8 mouse cellular contexts compared by ENCODE assay signal in genomic region chr15:83164971-83165471, GRCm38 (mm10). TPM values are rescaled to one million over a fixed set of nuclear protein-coding genes. Genes with fewer than 3 reads are reported as not detected.
DNase-seq lines count a peak whose midpoint lies in the region; ATAC-seq and TF ChIP-seq lines count a peak whose summit lies in the region.

No protein-coding gene starts in this region.

- H3K36me3 ChIP-seq in intestine, embryonic 14.5 days (ENCODE audit: control insufficient read depth, insufficient read depth, low read length) = peaks cover 17% of the 10 kb centered on the region
- peaks cover 43% of the 10 kb centered on the region for H3K36me3 ChIP-seq in liver, embryonic 16.5 days (ENCODE audit: control insufficient read depth, insufficient read depth)
- peaks cover 7% of the 10 kb centered on the region; the same call in 1 of the 2 replicates for H3K36me3 ChIP-seq in midbrain, embryonic 15.5 days (replicated peaks)

- H3K4me3 ChIP-seq in embryonic fibroblast, embryonic 13.5 days (ENCODE audit: insufficient read depth, low read length) = no peak overlapping the region
- H3K4me3 ChIP-seq in intestine, embryonic 14.5 days (ENCODE audit: low read depth, low read length) = no peak overlapping the region
- H3K4me3 ChIP-seq in liver, embryonic 16.5 days (ENCODE audit: low read depth, low read length) = peak overlapping the region; percentile 27
- no peak overlapping the region for H3K4me3 ChIP-seq in midbrain, embryonic 15.5 days

- peak; percentile 12 for DNase-seq in cerebellum, adult 9-11 months
- DNase-seq in cerebellum, adult 11-12 months = no peak
- DNase-seq in intestine, embryonic 14.5 days (ENCODE audit: low spot score) = no peak
- DNase-seq in layer of hippocampus, adult 18-20 months (ENCODE audit: low spot score in 2 of 2) = no peak
- no peak for DNase-seq in frontal cortex, postnatal 25 days (ENCODE audit: low spot score in 2 of 2)

- no peaks in the 10 kb centered on the region for H3K27me3 ChIP-seq in intestine, embryonic 14.5 days (replicated peaks; ENCODE audit: control insufficient read depth, insufficient read depth, low read length)
- H3K27me3 ChIP-seq in liver, embryonic 16.5 days (ENCODE audit: control insufficient read depth, insufficient read depth, low read depth, low read length) = no peaks in the 10 kb centered on the region
- no peaks in the 10 kb centered on the region for H3K27me3 ChIP-seq in midbrain, embryonic 15.5 days (replicated peaks)

- H3K4me1 ChIP-seq in embryonic fibroblast, embryonic 13.5 days (ENCODE audit: control insufficient read depth, insufficient read depth, low read length) = peaks cover 25% of the 10 kb centered on the region
- H3K4me1 ChIP-seq in intestine, embryonic 14.5 days (replicated peaks; ENCODE audit: control insufficient read depth, insufficient read depth, low read length) = peaks cover 13% of the 10 kb centered on the region; the same call in 1 of the 2 replicates
- H3K4me1 ChIP-seq in liver, embryonic 16.5 days (ENCODE audit: control insufficient read depth, low read depth, low read length) = peaks cover 68% of the 10 kb centered on the region
- H3K4me1 ChIP-seq in midbrain, embryonic 15.5 days = peaks cover 8% of the 10 kb centered on the region; the same call in 1 of the 2 replicates

- WGBS in intestine, embryonic 14.5 days = 60% methylated on average over 5 of the region's 5 CpGs
- 16% methylated on average over 5 of the region's 5 CpGs for WGBS in liver, embryonic 16.5 days (ENCODE audit: insufficient replicate concordance)
- WGBS in midbrain, embryonic 15.5 days = 75% methylated on average over 5 of the region's 5 CpGs

- TF ChIP-seq CTCF in embryonic fibroblast, embryonic 13.5 days (IDR thresholded peaks at IDR 0.05; ENCODE audit: borderline replicate concordance, insufficient read depth, low read length) = no peak

- H3K4me2 ChIP-seq in intestine, embryonic 14.5 days (ENCODE audit: low read length) = no peak overlapping the region
- H3K4me2 ChIP-seq in liver, embryonic 16.5 days (ENCODE audit: low read depth, low read length) = peak overlapping the region; percentile 49
- no peak overlapping the region for H3K4me2 ChIP-seq in midbrain, embryonic 15.5 days

- 0 out of 2 replicates have a peak overlapping the region, but pooled peaks have one; percentile 6 for H3K27ac ChIP-seq in embryonic fibroblast, embryonic 13.5 days (ENCODE audit: insufficient read depth, low read length)
- H3K27ac ChIP-seq in intestine, embryonic 14.5 days (ENCODE audit: low read depth) = no peak overlapping the region
- H3K27ac ChIP-seq in liver, embryonic 16.5 days (ENCODE audit: low read length) = peak overlapping the region; percentile 75
- H3K27ac ChIP-seq in midbrain, embryonic 15.5 days = no peak overlapping the region

- 0 out of 2 replicates have a peak, but pooled peaks have one; percentile 12 for TF ChIP-seq POLR2A in embryonic fibroblast, embryonic 13.5 days (IDR thresholded peaks at IDR 0.05; ENCODE audit: low read depth, low read length)

- no peaks in the 10 kb centered on the region for H3K9me3 ChIP-seq in intestine, embryonic 14.5 days (ENCODE audit: control insufficient read depth, low read length)
- no peaks in the 10 kb centered on the region for H3K9me3 ChIP-seq in liver, embryonic 16.5 days (replicated peaks; ENCODE audit: control insufficient read depth, low read length)
- H3K9me3 ChIP-seq in midbrain, embryonic 15.5 days = no peaks in the 10 kb centered on the region

- 0 out of 2 replicates have a peak, but pooled peaks have one; percentile 33 for ATAC-seq in intestine, embryonic 14.5 days (replicated peaks; ENCODE audit: low FRiP score, low TSS enrichment, low read depth)
- peak; percentile 83 for ATAC-seq in liver, embryonic 16.5 days (ENCODE audit: low read depth)
- ATAC-seq in midbrain, embryonic 15.5 days (replicated peaks) = no peak

- H3K9ac ChIP-seq in intestine, embryonic 14.5 days (ENCODE audit: low read length) = no peak overlapping the region
- peak overlapping the region; percentile 40 for H3K9ac ChIP-seq in liver, embryonic 16.5 days (ENCODE audit: low read depth, low read length)
- no peak overlapping the region for H3K9ac ChIP-seq in midbrain, embryonic 15.5 days

RNA-seq across cellular contexts. Expression of gene Cyb5r3, which starts 7.4 kb away (rescaled TPM):
- polyA plus RNA-seq in embryonic fibroblast, embryonic 13.5 days (2011; ENCODE audit: insufficient read length, low read depth, missing spikeins) = 273 and 297 TPM in 2 replicates
- 159 and 168 TPM in 2 replicates for polyA plus RNA-seq in intestine, embryonic 14.5 days (2014; fragmentation: Nextera tagmentation; extraction: Ambion mirVana)
- 142 and 171 TPM in 2 replicates for polyA plus RNA-seq in liver, embryonic 16.5 days (2015; fragmentation: Nextera tagmentation; extraction: Ambion mirVana)
- 10 to 100 TPM; 71.2 to 71.5 TPM for total RNA-seq in layer of hippocampus, adult 18-20 months (2021)
- 122 TPM in 2 replicates for polyA plus RNA-seq in midbrain, embryonic 15.5 days (2015; fragmentation: Nextera tagmentation; extraction: Ambion mirVana)

RNA-seq across cellular contexts. Expression of gene Poldip3, which starts 15.8 kb away (rescaled TPM):
- polyA plus RNA-seq in embryonic fibroblast, embryonic 13.5 days (2011; ENCODE audit: insufficient read length, low read depth, missing spikeins) = 70.6 and 78.3 TPM in 2 replicates
- polyA plus RNA-seq in intestine, embryonic 14.5 days (2014; fragmentation: Nextera tagmentation; extraction: Ambion mirVana) = 145 and 150 TPM in 2 replicates
- polyA plus RNA-seq in liver, embryonic 16.5 days (2015; fragmentation: Nextera tagmentation; extraction: Ambion mirVana) = 54.4 and 55.8 TPM in 2 replicates
- 10 to 100 TPM; 90.1 to 93.9 TPM for total RNA-seq in layer of hippocampus, adult 18-20 months (2021)
- polyA plus RNA-seq in midbrain, embryonic 15.5 days (2015; fragmentation: Nextera tagmentation; extraction: Ambion mirVana) = 154 and 158 TPM in 2 replicates

RNA-seq across cellular contexts. Expression of gene Rrp7a, which starts 42.4 kb away (rescaled TPM):
- polyA plus RNA-seq in embryonic fibroblast, embryonic 13.5 days (2011; ENCODE audit: insufficient read length, low read depth, missing spikeins) = 70.9 and 72.7 TPM in 2 replicates
- polyA plus RNA-seq in intestine, embryonic 14.5 days (2014; fragmentation: Nextera tagmentation; extraction: Ambion mirVana) = 60.7 and 66.4 TPM in 2 replicates
- polyA plus RNA-seq in liver, embryonic 16.5 days (2015; fragmentation: Nextera tagmentation; extraction: Ambion mirVana) = 19.4 and 20.3 TPM in 2 replicates
- total RNA-seq in layer of hippocampus, adult 18-20 months (2021) = 100 to 1,000 TPM; 163 to 164 TPM
- 83.5 and 86.8 TPM in 2 replicates for polyA plus RNA-seq in midbrain, embryonic 15.5 days (2015; fragmentation: Nextera tagmentation; extraction: Ambion mirVana)

Comparison
In these comparisons a context has a peak if more than half of its experiments do, and no peak if none do; other contexts are left out.
1. H3K27ac ChIP-seq: peak in embryonic fibroblast, embryonic 13.5 days (single experiment) and liver, embryonic 16.5 days (single experiment); none in intestine, embryonic 14.5 days (single experiment) and midbrain, embryonic 15.5 days (single experiment).